In genomic region chr11:117827386-117827785, GRCm38 (mm10) we compare ENCODE assay signal across 14 mouse cellular contexts. TPM values are rescaled to one million over a fixed set of nuclear protein-coding genes. Genes with fewer than 3 reads are reported as not detected.
DNase-seq lines count a peak whose midpoint lies in the region; ATAC-seq and TF ChIP-seq lines count a peak whose summit lies in the region.
"Had no signal": no experiment of that assay in that cellular context is flagged by ENCODE, and none has a peak within 500 bp of the region (broad histone marks: within the 10 kb centered on the region; RNA-seq: fewer than 3 reads in every experiment).

No protein-coding gene starts in this region.

- in situ Hi-C loops in CH12.LX (cut with MboI; ENCODE audit: low pct_ligation_motif_present, low pct_unique_long_range_greater_than_20kb, low sequenced_read_pairs), result loop anchor here (5.0 to 10.0 kb wide), 3 partner anchors 35 to 353 kb away; no protein-coding TSS in a partner anchor

- DNase-seq in heart, adult 8-10 months (ENCODE audit: low spot score), result no peak
- DNase-seq in CH12.LX (ENCODE audit: extremely low read depth), result peak; percentile 35
- DNase-seq in liver, postnatal 0 days, result no peak
- no peak for DNase-seq in layer of hippocampus, adult 9-11 months
- no peak for DNase-seq in layer of hippocampus, postnatal 25 days (ENCODE audit: extremely low spot score in 1 of 2, low spot score in 1 of 2)
- DNase-seq: cerebellum, adult 2 months; gastrocnemius, postnatal 25 days; right cerebral cortex, adult 18-20 months had no signal

- peak overlapping the region; percentile 90 for H3K4me2 ChIP-seq in heart, embryonic 16.5 days (ENCODE audit: low read depth, low read length)
- H3K4me2 ChIP-seq in CH12.LX (ENCODE audit: insufficient read depth, low read depth, poor library complexity, severe bottlenecking), result peak overlapping the region; percentile 89
- H3K4me2 ChIP-seq in embryonic facial prominence, embryonic 13.5 days, result no peak overlapping the region
- H3K4me2 ChIP-seq in liver, postnatal 0 days (ENCODE audit: low read depth, low read length), result peak overlapping the region; percentile 94

- no peak for TF ChIP-seq CTCF in CH12.LX (conservative IDR thresholded peaks at IDR 0.05 in 1 of 2, IDR thresholded peaks at IDR 0.05 in 1 of 2; ENCODE audit: low read depth in 2 of 2, low read length in 2 of 2)
- no peak for TF ChIP-seq CTCF in liver, postnatal 0 days (IDR thresholded peaks at IDR 0.05; ENCODE audit: low read depth)

- ATAC-seq in heart, embryonic 16.5 days (replicated peaks; ENCODE audit: extremely low read depth, insufficient read depth, low FRiP score), result no peak
- no peak for ATAC-seq in embryonic facial prominence, embryonic 13.5 days (ENCODE audit: insufficient number of reproducible peaks, insufficient read depth, low FRiP score, low TSS enrichment, low read depth)
- ATAC-seq in liver, postnatal 0 days, result no peak
- ATAC-seq: hindbrain, postnatal 0 days had no signal

- no peaks in the 10 kb centered on the region for H3K27me3 ChIP-seq in heart, embryonic 16.5 days (ENCODE audit: control insufficient read depth, insufficient read depth, low read length)
- H3K27me3 ChIP-seq in CH12.LX (replicated peaks), result no peaks in the 10 kb centered on the region
- H3K27me3 ChIP-seq in embryonic facial prominence, embryonic 13.5 days, result no peaks in the 10 kb centered on the region
- no peaks in the 10 kb centered on the region for H3K27me3 ChIP-seq in liver, postnatal 0 days (ENCODE audit: insufficient read depth, low read length)

- H3K9me3 ChIP-seq in heart, embryonic 16.5 days (replicated peaks; ENCODE audit: control insufficient read depth, low read length), result no peaks in the 10 kb centered on the region
- no peaks in the 10 kb centered on the region for H3K9me3 ChIP-seq in CH12.LX (replicated peaks; ENCODE audit: low read length)
- H3K9me3 ChIP-seq in embryonic facial prominence, embryonic 13.5 days, result no peaks in the 10 kb centered on the region
- H3K9me3 ChIP-seq in liver, postnatal 0 days (ENCODE audit: low read length), result no peaks in the 10 kb centered on the region
- H3K9me3 ChIP-seq: G1E had no signal

- H3K4me1 ChIP-seq in heart, embryonic 16.5 days (ENCODE audit: control insufficient read depth, insufficient read depth, low read length), result peaks cover 83% of the 10 kb centered on the region
- H3K4me1 ChIP-seq in CH12.LX (ENCODE audit: control insufficient read depth in 1 of 2, insufficient read depth in 2 of 2), result peaks cover 11 to 54% of the 10 kb centered on the region in 2 experiments
- peaks cover 70% of the 10 kb centered on the region for H3K4me1 ChIP-seq in embryonic facial prominence, embryonic 13.5 days
- peaks cover 82% of the 10 kb centered on the region for H3K4me1 ChIP-seq in liver, postnatal 0 days (ENCODE audit: insufficient read depth)

- peak overlapping the region; percentile 82 for H3K9ac ChIP-seq in heart, embryonic 16.5 days (ENCODE audit: low read length)
- peak overlapping the region; percentile 85 for H3K9ac ChIP-seq in CH12.LX (ENCODE audit: insufficient read depth, low read depth)
- peak overlapping the region; percentile 81; the same call in 1 of the 2 replicates for H3K9ac ChIP-seq in embryonic facial prominence, embryonic 13.5 days
- H3K9ac ChIP-seq in liver, postnatal 0 days (replicated peaks), result peak overlapping the region; percentile 91

- dilution Hi-C loops in CH12.LX (cut with MboI; ENCODE audit: extremely low pct_ligation_motif_present, extremely low pct_unique_long_range_greater_than_20kb, low sequenced_read_pairs), result no loop called here

- peak overlapping the region; percentile 99 for H3K27ac ChIP-seq in heart, embryonic 16.5 days (ENCODE audit: low read length)
- H3K27ac ChIP-seq in CH12.LX (ENCODE audit: insufficient read depth, low read depth), result peak overlapping the region; percentile 94
- peak overlapping the region; percentile 95; the same call in 1 of the 2 replicates for H3K27ac ChIP-seq in embryonic facial prominence, embryonic 13.5 days
- H3K27ac ChIP-seq in liver, postnatal 0 days (ENCODE audit: low read depth), result peak overlapping the region; percentile 98
- H3K27ac ChIP-seq: hindbrain, postnatal 0 days had no signal

- no peak for TF ChIP-seq POLR2A in CH12.LX (IDR thresholded peaks at IDR 0.05; ENCODE audit: low read depth, low read length)

- WGBS in heart, embryonic 16.5 days, result 47% methylated on average over 3 of the region's 3 CpGs
- 74% methylated on average over 3 of the region's 3 CpGs for WGBS in embryonic facial prominence, embryonic 13.5 days
- 40% methylated on average over 3 of the region's 3 CpGs for WGBS in liver, postnatal 0 days (ENCODE audit: insufficient replicate concordance)

- H3K79me2 ChIP-seq in CH12.LX (replicated peaks; ENCODE audit: control insufficient read depth, extremely low read depth, insufficient read depth, poor library complexity, severe bottlenecking), result peaks cover 48% of the 10 kb centered on the region

- peak overlapping the region; percentile 74 for H3K4me3 ChIP-seq in heart, embryonic 16.5 days (ENCODE audit: low read length)
- peak overlapping the region; percentile 64 to 77 (median 65) for H3K4me3 ChIP-seq in CH12.LX (replicated peaks in 1 of 3; ENCODE audit: low read depth in 2 of 3, low read length in 2 of 3, poor library complexity in 1 of 3)
- no peak overlapping the region for H3K4me3 ChIP-seq in embryonic facial prominence, embryonic 13.5 days
- H3K4me3 ChIP-seq in liver, postnatal 0 days (ENCODE audit: low read depth, low read length), result peak overlapping the region; percentile 79

- TF ChIP-seq RAD21 in CH12.LX (IDR thresholded peaks at IDR 0.05; ENCODE audit: low read depth, low read length), result no peak

- 0 out of 2 replicates have a peak, but pooled peaks cover 3% of the 10 kb centered on the region for H3K36me3 ChIP-seq in heart, embryonic 16.5 days (ENCODE audit: control insufficient read depth, insufficient read depth)
- H3K36me3 ChIP-seq in CH12.LX (replicated peaks in 1 of 2; ENCODE audit: control insufficient read depth in 1 of 2, insufficient read depth in 1 of 2, low read length in 1 of 2), result peaks cover 13 to 28% of the 10 kb centered on the region in 2 experiments
- H3K36me3 ChIP-seq in embryonic facial prominence, embryonic 13.5 days, result peaks cover 11% of the 10 kb centered on the region
- peaks cover 15% of the 10 kb centered on the region for H3K36me3 ChIP-seq in liver, postnatal 0 days (replicated peaks; ENCODE audit: insufficient read depth, low read length)

- TF ChIP-seq EP300 in CH12.LX (IDR thresholded peaks at IDR 0.05; ENCODE audit: low read length), result no peak
- no peak for TF ChIP-seq EP300 in liver, postnatal 0 days (IDR thresholded peaks at IDR 0.05; ENCODE audit: low read depth)

RNA-seq across cellular contexts. Expression of gene Tk1, which starts 1.5 kb away (rescaled TPM):
- 108 and 114 TPM in 2 replicates for polyA plus RNA-seq in heart, embryonic 16.5 days (2015; fragmentation: Nextera tagmentation; extraction: Ambion mirVana)
- total RNA-seq in heart, adult 8-10 months (2022), result 1 to 10 TPM in 3 of 4 experiments, under 1 TPM in 1; 0.78 to 3.2 (median 2.3) TPM
- total RNA-seq in CH12.LX (2012; rRNA removed), result 235 and 236 TPM in 2 replicates
- 146 and 149 TPM in 2 replicates for total RNA-seq in CH12.LX (2014; rRNA removed)
- polyA plus RNA-seq in CH12.LX (2012; ENCODE audit: insufficient read length, low read depth), result 158 and 179 TPM in 2 replicates
- polyA plus RNA-seq in embryonic facial prominence, embryonic 13.5 days (2015; fragmentation: Nextera tagmentation; extraction: Ambion mirVana), result 143 and 150 TPM in 2 replicates
- polyA plus RNA-seq in liver, postnatal 0 days (2015; fragmentation: Nextera tagmentation; extraction: Ambion mirVana), result 96.8 and 101 TPM in 2 replicates
- 1 to 10 TPM; 1.1 TPM for total RNA-seq in layer of hippocampus, postnatal 25 days (2021)

RNA-seq across cellular contexts. Expression of gene Afmid, which starts 1.7 kb away (rescaled TPM):
- 17.5 and 20.8 TPM in 2 replicates for polyA plus RNA-seq in heart, embryonic 16.5 days (2015; fragmentation: Nextera tagmentation; extraction: Ambion mirVana)
- total RNA-seq in heart, adult 8-10 months (2022), result 1 to 10 TPM; 2.3 to 6.0 (median 4.9) TPM
- total RNA-seq in CH12.LX (2012; rRNA removed) (6.8 and 7.3 TPM in 2 replicates), CH12.LX (2014; rRNA removed) (5.0 and 5.7 TPM in 2 replicates)
- polyA plus RNA-seq in CH12.LX (2012; ENCODE audit: insufficient read length, low read depth), result 7.1 and 7.5 TPM in 2 replicates
- polyA plus RNA-seq in embryonic facial prominence, embryonic 13.5 days (2015; fragmentation: Nextera tagmentation; extraction: Ambion mirVana), result 4.2 and 5.1 TPM in 2 replicates
- polyA plus RNA-seq in liver, postnatal 0 days (2015; fragmentation: Nextera tagmentation; extraction: Ambion mirVana), result 32.9 and 34.4 TPM in 2 replicates
- total RNA-seq in layer of hippocampus, postnatal 25 days (2021), result 1 to 10 TPM; 4.6 to 5.4 TPM

RNA-seq across cellular contexts. Expression of gene Gm20708, which starts 17.9 kb away (rescaled TPM):
- polyA plus RNA-seq in heart, embryonic 16.5 days (2015; fragmentation: Nextera tagmentation; extraction: Ambion mirVana), result 0.92 and 2.4 TPM in 2 replicates
- 1 to 10 TPM in 2 of 4 experiments, under 1 TPM in 1, not detected in 1; 0.63 to 1.3 (median 1.2) TPM for total RNA-seq in heart, adult 8-10 months (2022)
- total RNA-seq in CH12.LX (2012; rRNA removed) (0.59 and 1.0 TPM in 2 replicates), CH12.LX (2014; rRNA removed) (0.50 TPM in 1 of 2 replicates, not detected in the other)
- 0.80 and 1.6 TPM in 2 replicates for polyA plus RNA-seq in CH12.LX (2012; ENCODE audit: insufficient read length, low read depth)
- polyA plus RNA-seq in embryonic facial prominence, embryonic 13.5 days (2015; fragmentation: Nextera tagmentation; extraction: Ambion mirVana), result 0.66 and 0.99 TPM in 2 replicates
- polyA plus RNA-seq in liver, postnatal 0 days (2015; fragmentation: Nextera tagmentation; extraction: Ambion mirVana), result 0.33 and 0.48 TPM in 2 replicates
- 1 to 10 TPM; 1.9 to 3.2 TPM for total RNA-seq in layer of hippocampus, postnatal 25 days (2021)
- total RNA-seq: hindbrain, postnatal 0 days; midbrain, postnatal 0 days had no signal
- polyA plus RNA-seq: urinary bladder, adult 2 months had no signal

RNA-seq across cellular contexts. Expression of gene Syngr2, which starts 17.9 kb away (rescaled TPM):
- polyA plus RNA-seq in heart, embryonic 16.5 days (2015; fragmentation: Nextera tagmentation; extraction: Ambion mirVana), result 111 and 133 TPM in 2 replicates
- 100 to 1,000 TPM; 123 to 137 (median 131) TPM for total RNA-seq in heart, adult 8-10 months (2022)
- total RNA-seq in CH12.LX (2012; rRNA removed), result 362 and 409 TPM in 2 replicates
- 395 and 553 TPM in 2 replicates for total RNA-seq in CH12.LX (2014; rRNA removed)
- 513 and 654 TPM in 2 replicates for polyA plus RNA-seq in CH12.LX (2012; ENCODE audit: insufficient read length, low read depth)
- 41.4 and 43.4 TPM in 2 replicates for polyA plus RNA-seq in embryonic facial prominence, embryonic 13.5 days (2015; fragmentation: Nextera tagmentation; extraction: Ambion mirVana)
- polyA plus RNA-seq in liver, postnatal 0 days (2015; fragmentation: Nextera tagmentation; extraction: Ambion mirVana), result 60.6 and 62.2 TPM in 2 replicates
- 10 to 100 TPM; 10.8 to 11.1 TPM for total RNA-seq in layer of hippocampus, postnatal 25 days (2021)

RNA-seq across cellular contexts. Expression of gene Birc5, which starts 21.7 kb away (rescaled TPM):
- polyA plus RNA-seq in heart, embryonic 16.5 days (2015; fragmentation: Nextera tagmentation; extraction: Ambion mirVana), result 228 and 244 TPM in 2 replicates
- under 1 TPM; 0.25 to 0.87 (median 0.67) TPM for total RNA-seq in heart, adult 8-10 months (2022)
- total RNA-seq in CH12.LX (2012; rRNA removed) (193 and 237 TPM in 2 replicates), CH12.LX (2014; rRNA removed) (242 and 270 TPM in 2 replicates)
- 286 and 289 TPM in 2 replicates for polyA plus RNA-seq in CH12.LX (2012; ENCODE audit: insufficient read length, low read depth)
- 326 and 344 TPM in 2 replicates for polyA plus RNA-seq in embryonic facial prominence, embryonic 13.5 days (2015; fragmentation: Nextera tagmentation; extraction: Ambion mirVana)
- 193 and 197 TPM in 2 replicates for polyA plus RNA-seq in liver, postnatal 0 days (2015; fragmentation: Nextera tagmentation; extraction: Ambion mirVana)
- total RNA-seq in layer of hippocampus, postnatal 25 days (2021), result 1 to 10 TPM; 1.2 to 1.3 TPM
